Mouse (Mus musculus) testis, adult 2 months (tissue): ENCODE data around the gene Mdc1.

Experiments
- CTCF ChIP-seq: fragments of 200-500 bp; IDR thresholded peaks from 2 replicates; pipeline ENCODE4 v1.5.1; 2012; ENCODE audit warnings: low read depth, mild to moderate bottlenecking, inconsistent platforms, low read length, moderate library complexity; ENCODE audit not compliant: control insufficient read depth, insufficient read depth, insufficient replicate concordance
- POLR2A ChIP-seq: fragments of 200-500 bp; IDR thresholded peaks from 2 replicates; pipeline ENCODE4 v1.6.1; 2012; ENCODE audit warnings: low read depth, mild to moderate bottlenecking, inconsistent platforms, low read length, moderate library complexity; ENCODE audit not compliant: control insufficient read depth

- TF ChIP-seq CTCF, result no peak
- TF ChIP-seq POLR2A, result no peak
Measured at GRCm38 (mm10) chr17:35850974-35851373, 9.7 kb downstream of the Mdc1 start.
